Mouse (Mus musculus) thymus, adult 2 months (tissue): ENCODE measurements around the gene Slc43a1.

Experiments used
- CTCF ChIP-seq: fragments of 200-500 bp; IDR thresholded peaks from 2 replicates; pipeline ENCODE4 v1.5.1; 2012; ENCODE audit warnings: mild to moderate bottlenecking, control low read depth, low read length, moderate library complexity, borderline replicate concordance; ENCODE audit not compliant: control insufficient read depth, poor library complexity, insufficient read depth; ENCODE audit errors: extremely low read depth
- POLR2A ChIP-seq: fragments of 200-500 bp; IDR thresholded peaks from 2 replicates; pipeline ENCODE4 v1.6.1; 2012; ENCODE audit warnings: mild to moderate bottlenecking, low read length, control low read depth, moderate library complexity; ENCODE audit not compliant: control insufficient read depth, poor library complexity, insufficient read depth; ENCODE audit errors: extremely low read depth

- TF ChIP-seq CTCF (no peak), POLR2A (no peak)
Measured at GRCm38 (mm10) chr2:84826488-84827282, 12.0 kb upstream of the Slc43a1 start, which contains the start of gene Timm10.
